Mouse (Mus musculus) CH12.LX (cell line): ENCODE measurements at regions not wholly inside any gene's neighbourhood (a gene's known extent, or its start where the extent isn't known, plus 50 kb on each side); places are given as distances from the start of the nearest gene placed in this dataset.

ENCODE experiments used
- CTCF ChIP-seq, 2 experiments: IDR thresholded peaks in 1 of 2; conservative IDR thresholded peaks in 1 of 2; 2 replicates each; pipeline ENCODE4 v1.5.1; 2011 to 2012; ENCODE audit warnings: low read depth in 2 of 2, low read length in 2 of 2, improper control_type of control experiment in 1 of 2, inconsistent platforms in 1 of 2, mild to moderate bottlenecking in 1 of 2, moderate library complexity in 1 of 2
- EP300 ChIP-seq: IDR thresholded peaks from 2 replicates; pipeline ENCODE4 v1.6.1; 2011; ENCODE audit warnings: low read length, improper control_type of control experiment
- ETS1 ChIP-seq: conservative IDR thresholded peaks from 2 replicates; pipeline ENCODE4 v1.6.1; 2012; ENCODE audit warnings: low read depth, mild to moderate bottlenecking, inconsistent platforms, low read length, improper control_type of control experiment, moderate library complexity
- HCFC1 ChIP-seq: IDR thresholded peaks from 2 replicates; pipeline ENCODE4 v1.6.1; 2012; ENCODE audit warnings: low read depth, mild to moderate bottlenecking, inconsistent platforms, low read length, improper control_type of control experiment
- JUND ChIP-seq: conservative IDR thresholded peaks from 2 replicates; pipeline ENCODE4 v1.6.1; 2011; ENCODE audit warnings: low read depth, low read length, improper control_type of control experiment
- MAFK ChIP-seq: IDR thresholded peaks from 2 replicates; pipeline ENCODE4 v1.6.1; 2011; ENCODE audit warnings: low read length, improper control_type of control experiment; ENCODE audit not compliant: insufficient replicate concordance
- MEF2A ChIP-seq: IDR thresholded peaks from 2 replicates; pipeline ENCODE4 v1.6.1; 2014; ENCODE audit warnings: low read depth, mild to moderate bottlenecking, inconsistent platforms, low read length, improper control_type of control experiment, borderline replicate concordance
- NRF1 ChIP-seq: IDR thresholded peaks from 2 replicates; pipeline ENCODE4 v1.6.1; 2014; ENCODE audit warnings: low read depth, mild to moderate bottlenecking, inconsistent platforms, low read length, improper control_type of control experiment, moderate library complexity
- POLR2A ChIP-seq: IDR thresholded peaks from 2 replicates; pipeline ENCODE4 v1.6.1; 2011; ENCODE audit warnings: low read depth, mild to moderate bottlenecking, improper control_type of control experiment, low read length
- TCF12 ChIP-seq: IDR thresholded peaks from 2 replicates; pipeline ENCODE4 v1.6.1; 2014; ENCODE audit warnings: low read depth, mild to moderate bottlenecking, inconsistent platforms, low read length, improper control_type of control experiment
- ZMIZ1 ChIP-seq: IDR thresholded peaks from 2 replicates; pipeline ENCODE4 v1.6.1; 2012; ENCODE audit warnings: low read depth, mild to moderate bottlenecking, inconsistent platforms, low read length, improper control_type of control experiment
- ZNF384 ChIP-seq: IDR thresholded peaks from 2 replicates; pipeline ENCODE4 v1.6.1; 2012; ENCODE audit warnings: low read depth, low read length, improper control_type of control experiment, inconsistent platforms

DNA sequence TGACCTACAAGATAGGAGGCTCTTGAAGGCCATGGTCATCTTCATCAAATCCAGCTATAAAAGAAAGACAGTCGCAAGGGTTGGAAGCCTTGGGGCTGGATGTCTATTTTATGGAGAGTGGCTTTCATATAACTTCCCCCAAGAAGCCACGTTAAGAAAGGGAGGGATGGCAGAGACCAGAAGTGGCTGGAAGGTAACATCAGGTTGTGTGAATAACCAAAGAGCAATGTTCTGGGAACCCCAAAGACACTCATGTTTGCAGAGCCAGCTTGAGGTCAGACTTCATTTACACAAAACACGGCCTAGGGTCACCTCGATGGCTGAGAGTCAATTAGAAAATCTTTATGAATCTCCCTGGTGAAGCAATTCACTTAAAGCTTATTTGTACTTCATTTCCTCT lies 90.0 kb upstream of the Irx2 start:
- no peak for TF ChIP-seq CTCF (conservative IDR thresholded peaks at IDR 0.05 in 1 of 2, IDR thresholded peaks at IDR 0.05 in 1 of 2; ENCODE audit: low read depth in 2 of 2, low read length in 2 of 2)
- no peak for TF ChIP-seq MAFK
- no peak for TF ChIP-seq JUND
- TF ChIP-seq ETS1: no peak
- TF ChIP-seq ZMIZ1: no peak
- no peak for TF ChIP-seq POLR2A
- no peak for TF ChIP-seq EP300
- no peak for TF ChIP-seq HCFC1
- no peak for TF ChIP-seq NRF1
- no peak for TF ChIP-seq MEF2A
- TF ChIP-seq TCF12: no peak
- TF ChIP-seq ZNF384: no peak
